Mouse (Mus musculus): Measurements from ENCODE around the gene Prkg1.

- no peak for TF ChIP-seq CTCF (IDR thresholded peaks at IDR 0.05; ENCODE audit: control insufficient read depth, insufficient read depth, low read length)
- no peak for TF ChIP-seq POLR2A (IDR thresholded peaks at IDR 0.05; ENCODE audit: borderline replicate concordance, control insufficient read depth, low read depth, low read length)
These were observed 2.2 kb upstream of the Prkg1 start for GRCm38 (mm10) chr19:31767004-31767403.

All from bone marrow, adult 2 months (tissue).